Mouse (Mus musculus): ENCODE results near the gene Tmem98. TPM values are rescaled to one million over a fixed set of nuclear protein-coding genes. Genes with fewer than 3 reads are reported as not detected.
A peak's percentile ranks its signal among the peaks of the same experiment; 100 is the strongest.

The Tmem98 gene
- polyA plus RNA-seq, 1 experiment: 34.0 TPM

- Histone ChIP-seq H3K4me3 (replicated peaks; ENCODE audit: insufficient read depth, low read depth, low read length) (no peak overlapping the region), H3K27ac (ENCODE audit: insufficient read depth, low read length) (no peak overlapping the region), H3K4me1 (ENCODE audit: control insufficient read depth, insufficient read depth, low read length) (no peaks in the 10 kb centered on the region), H3K27me3 (ENCODE audit: control insufficient read depth, insufficient read depth, low read length) (no peaks in the 10 kb centered on the region)
- TF ChIP-seq CTCF (IDR thresholded peaks at IDR 0.05; ENCODE audit: borderline replicate concordance, insufficient read depth, low read depth, low read length) (peak; percentile 72), POLR2A (IDR thresholded peaks at IDR 0.05; ENCODE audit: borderline replicate concordance, insufficient read depth, low read length) (no peak)
- WGBS: 52% methylated on average over 11 of the region's 11 CpGs
- peak; percentile 60 to 66 for DNase-seq
Measured at GRCm38 (mm10) chr11:80818060-80818697, 8.2 kb downstream of the Tmem98 start.

GRCm38 (mm10) chr11:80820085-80820484, 10.1 kb downstream of the Tmem98 start:
- Histone ChIP-seq H3K4me1 (ENCODE audit: control insufficient read depth, insufficient read depth, low read length) (no peaks in the 10 kb centered on the region), H3K27me3 (ENCODE audit: control insufficient read depth, insufficient read depth, low read length) (no peaks in the 10 kb centered on the region), H3K27ac (ENCODE audit: insufficient read depth, low read length) (no peak overlapping the region), H3K4me3 (replicated peaks; ENCODE audit: insufficient read depth, low read depth, low read length) (no peak overlapping the region)
- WGBS: 91% methylated on average over 3 of the region's 3 CpGs
- TF ChIP-seq POLR2A (IDR thresholded peaks at IDR 0.05; ENCODE audit: borderline replicate concordance, insufficient read depth, low read length): no peak
- no peak for TF ChIP-seq CTCF (IDR thresholded peaks at IDR 0.05; ENCODE audit: borderline replicate concordance, insufficient read depth, low read depth, low read length)
- no peak for DNase-seq

GRCm38 (mm10) chr11:80821296-80821695, 11.3 kb downstream of the Tmem98 start:
- H3K4me1 ChIP-seq (ENCODE audit: control insufficient read depth, insufficient read depth, low read length): no peaks in the 10 kb centered on the region
- H3K27me3 ChIP-seq (ENCODE audit: control insufficient read depth, insufficient read depth, low read length): no peaks in the 10 kb centered on the region
- H3K27ac ChIP-seq (ENCODE audit: insufficient read depth, low read length): no peak overlapping the region
- peak; percentile 29 to 34 for DNase-seq
- TF ChIP-seq POLR2A (IDR thresholded peaks at IDR 0.05; ENCODE audit: borderline replicate concordance, insufficient read depth, low read length) (no peak), CTCF (IDR thresholded peaks at IDR 0.05; ENCODE audit: borderline replicate concordance, insufficient read depth, low read depth, low read length) (peak; percentile 63)
- H3K4me3 ChIP-seq (replicated peaks; ENCODE audit: insufficient read depth, low read depth, low read length): no peak overlapping the region
- 56% methylated on average over 14 of the region's 14 CpGs for WGBS

- H3K4me1 ChIP-seq (ENCODE audit: control insufficient read depth, insufficient read depth, low read length): no peaks in the 10 kb centered on the region
- DNase-seq: no peak
- H3K4me3 ChIP-seq (replicated peaks; ENCODE audit: insufficient read depth, low read depth, low read length): no peak overlapping the region
- TF ChIP-seq CTCF (IDR thresholded peaks at IDR 0.05; ENCODE audit: borderline replicate concordance, insufficient read depth, low read depth, low read length): no peak
- no peak for TF ChIP-seq POLR2A (IDR thresholded peaks at IDR 0.05; ENCODE audit: borderline replicate concordance, insufficient read depth, low read length)
- WGBS: 92% methylated on average over 9 of the region's 9 CpGs
- no peaks in the 10 kb centered on the region for H3K27me3 ChIP-seq (ENCODE audit: control insufficient read depth, insufficient read depth, low read length)
- H3K27ac ChIP-seq (ENCODE audit: insufficient read depth, low read length): no peak overlapping the region
Measured at GRCm38 (mm10) chr11:80821794-80822193, 11.8 kb downstream of the Tmem98 start.

GRCm38 (mm10) chr11:80835395-80835794, 25.4 kb downstream of the Tmem98 start:
- Histone ChIP-seq H3K4me1 (ENCODE audit: control insufficient read depth, insufficient read depth, low read length) (no peaks in the 10 kb centered on the region; the same call in 1 of the 2 replicates), H3K27ac (ENCODE audit: insufficient read depth, low read length) (no peak overlapping the region), H3K4me3 (replicated peaks; ENCODE audit: insufficient read depth, low read depth, low read length) (no peak overlapping the region), H3K27me3 (ENCODE audit: control insufficient read depth, insufficient read depth, low read length) (no peaks in the 10 kb centered on the region)
- DNase-seq: no peak
- 67% methylated on average over 2 of the region's 2 CpGs for WGBS
- TF ChIP-seq CTCF (IDR thresholded peaks at IDR 0.05; ENCODE audit: borderline replicate concordance, insufficient read depth, low read depth, low read length) (no peak), POLR2A (IDR thresholded peaks at IDR 0.05; ENCODE audit: borderline replicate concordance, insufficient read depth, low read length) (no peak)

- H3K27me3 ChIP-seq (ENCODE audit: control insufficient read depth, insufficient read depth, low read length): no peaks in the 10 kb centered on the region
- 90% methylated on average over 4 of the region's 4 CpGs for WGBS
- H3K27ac ChIP-seq (ENCODE audit: insufficient read depth, low read length): no peak overlapping the region
- no peak for TF ChIP-seq POLR2A (IDR thresholded peaks at IDR 0.05; ENCODE audit: borderline replicate concordance, insufficient read depth, low read length)
- TF ChIP-seq CTCF (IDR thresholded peaks at IDR 0.05; ENCODE audit: borderline replicate concordance, insufficient read depth, low read depth, low read length): no peak
- H3K4me3 ChIP-seq (replicated peaks; ENCODE audit: insufficient read depth, low read depth, low read length): no peak overlapping the region
- DNase-seq: no peak
- no peaks in the 10 kb centered on the region; the same call in 1 of the 2 replicates for H3K4me1 ChIP-seq (ENCODE audit: control insufficient read depth, insufficient read depth, low read length)
Measured at GRCm38 (mm10) chr11:80835841-80836240, 25.9 kb downstream of the Tmem98 start.

- DNase-seq: no peak
- no peak overlapping the region for H3K27ac ChIP-seq (ENCODE audit: insufficient read depth, low read length)
- H3K27me3 ChIP-seq (ENCODE audit: control insufficient read depth, insufficient read depth, low read length): no peaks in the 10 kb centered on the region
- WGBS: 72% methylated on average over 1 of the region's 1 CpGs
- no peaks in the 10 kb centered on the region; the same call in 1 of the 2 replicates for H3K4me1 ChIP-seq (ENCODE audit: control insufficient read depth, insufficient read depth, low read length)
- H3K4me3 ChIP-seq (replicated peaks; ENCODE audit: insufficient read depth, low read depth, low read length): no peak overlapping the region
- TF ChIP-seq CTCF (IDR thresholded peaks at IDR 0.05; ENCODE audit: borderline replicate concordance, insufficient read depth, low read depth, low read length) (no peak), POLR2A (IDR thresholded peaks at IDR 0.05; ENCODE audit: borderline replicate concordance, insufficient read depth, low read length) (no peak)
Measured at GRCm38 (mm10) chr11:80838724-80839123, 28.7 kb downstream of the Tmem98 start.

- DNase-seq: no peak
- Histone ChIP-seq H3K4me3 (replicated peaks; ENCODE audit: insufficient read depth, low read depth, low read length) (no peak overlapping the region), H3K27me3 (ENCODE audit: control insufficient read depth, insufficient read depth, low read length) (no peaks in the 10 kb centered on the region), H3K4me1 (ENCODE audit: control insufficient read depth, insufficient read depth, low read length) (no peaks in the 10 kb centered on the region), H3K27ac (ENCODE audit: insufficient read depth, low read length) (no peak overlapping the region)
- TF ChIP-seq CTCF (IDR thresholded peaks at IDR 0.05; ENCODE audit: borderline replicate concordance, insufficient read depth, low read depth, low read length): no peak
- TF ChIP-seq POLR2A (IDR thresholded peaks at IDR 0.05; ENCODE audit: borderline replicate concordance, insufficient read depth, low read length): no peak
- WGBS: 90% methylated on average over 2 of the region's 2 CpGs
Measured at GRCm38 (mm10) chr11:80843435-80843834, 33.5 kb downstream of the Tmem98 start.

Measured in cerebellum, adult 2 months (tissue).